Mouse (Mus musculus): ENCODE data around the gene 0610030E20Rik. TPM values are rescaled to one million over a fixed set of nuclear protein-coding genes. Genes with fewer than 3 reads are reported as not detected.
A peak's percentile ranks its signal among the peaks of the same experiment; 100 is the strongest.

The 0610030E20Rik gene
- polyA plus RNA-seq, 1 experiment from 2014 or later, result 22.5 TPM

- no peak overlapping the region for H3K4me3 ChIP-seq
- no peak overlapping the region for H3K9ac ChIP-seq (replicated peaks)
- H3K9me3 ChIP-seq, result no peaks in the 10 kb centered on the region
- no peak overlapping the region for H3K4me2 ChIP-seq (replicated peaks)
- H3K27ac ChIP-seq (replicated peaks), result no peak overlapping the region
- H3K27me3 ChIP-seq, result no peaks in the 10 kb centered on the region
- peaks cover 47% of the 10 kb centered on the region for H3K4me1 ChIP-seq
- no peak for ATAC-seq (replicated peaks)
- WGBS, result 71% methylated on average over 5 of the region's 5 CpGs
- H3K36me3 ChIP-seq, result peaks cover 27% of the 10 kb centered on the region
Measured at GRCm38 (mm10) chr6:72352636-72353405, 5.7 kb downstream of the 0610030E20Rik start.

GRCm38 (mm10) chr6:72354025-72354424 is 6.9 kb downstream of the 0610030E20Rik start:
- peaks cover 35% of the 10 kb centered on the region for H3K4me1 ChIP-seq
- peaks cover 22% of the 10 kb centered on the region for H3K36me3 ChIP-seq
- no peaks in the 10 kb centered on the region for H3K27me3 ChIP-seq
- H3K9me3 ChIP-seq, result no peaks in the 10 kb centered on the region
- 69% methylated on average over 1 of the region's 1 CpGs for WGBS
- no peak overlapping the region for H3K4me3 ChIP-seq
- no peak for ATAC-seq (replicated peaks)
- no peak overlapping the region for H3K4me2 ChIP-seq (replicated peaks)
- no peak overlapping the region for H3K9ac ChIP-seq (replicated peaks)
- no peak overlapping the region for H3K27ac ChIP-seq (replicated peaks)

- under 1% methylated on average over 71 of the region's 71 CpGs for WGBS
- peak; percentile 85 for ATAC-seq (replicated peaks)
- H3K4me1 ChIP-seq, result peaks cover 30% of the 10 kb centered on the region
- peaks cover 13% of the 10 kb centered on the region for H3K36me3 ChIP-seq
- H3K4me2 ChIP-seq (replicated peaks), result peak within 1 kb of the TSS; percentile 97
- no peaks in the 10 kb centered on the region for H3K27me3 ChIP-seq
- no peaks in the 10 kb centered on the region for H3K9me3 ChIP-seq
- peak within 1 kb of the TSS; percentile 76 for H3K9ac ChIP-seq (replicated peaks)
- H3K4me3 ChIP-seq, result peak within 1 kb of the TSS; percentile 66
- H3K27ac ChIP-seq (replicated peaks), result peak within 1 kb of the TSS; percentile 35
Measured at GRCm38 (mm10) chr6:72355066-72355911, 8.2 kb downstream of the 0610030E20Rik start, which contains the start of gene Tmem150a. Gene Tmem150a (plus strand): TSS chr6:72355447.

GRCm38 (mm10) chr6:72356001-72356532 is 8.9 kb downstream of the 0610030E20Rik start:
- no peak; the same call in 1 of the 2 replicates for ATAC-seq (replicated peaks)

GRCm38 (mm10) chr6:72357164-72358079 is 10.3 kb downstream of the 0610030E20Rik start:
- Histone ChIP-seq H3K9ac (replicated peaks) (no peak overlapping the region), H3K27ac (replicated peaks) (peak overlapping the region; percentile 45), H3K36me3 (peaks cover 7% of the 10 kb centered on the region; the same call in 1 of the 2 replicates), H3K4me1 (peaks cover 43% of the 10 kb centered on the region), H3K9me3 (no peaks in the 10 kb centered on the region), H3K4me2 (replicated peaks) (no peak overlapping the region), H3K4me3 (no peak overlapping the region), H3K27me3 (no peaks in the 10 kb centered on the region)
- ATAC-seq (replicated peaks), result no peak
- WGBS, result 75% methylated on average over 5 of the region's 5 CpGs

More at GRCm38 (mm10) chr6:72356001-72356532, 8.9 kb downstream of the 0610030E20Rik start:
- H3K4me2 ChIP-seq (replicated peaks), result peak overlapping the region; percentile 97
- H3K27me3 ChIP-seq, result no peaks in the 10 kb centered on the region
- peak overlapping the region; percentile 66 for H3K4me3 ChIP-seq
- H3K4me1 ChIP-seq, result peaks cover 37% of the 10 kb centered on the region
- peak overlapping the region; percentile 76 for H3K9ac ChIP-seq (replicated peaks)
- no peak overlapping the region for H3K27ac ChIP-seq (replicated peaks)
- WGBS, result 48% methylated on average over 6 of the region's 8 CpGs
- peaks cover 8% of the 10 kb centered on the region for H3K36me3 ChIP-seq
- no peaks in the 10 kb centered on the region for H3K9me3 ChIP-seq

- Histone ChIP-seq H3K36me3 (peaks cover 7% of the 10 kb centered on the region; the same call in 1 of the 2 replicates), H3K4me1 (peaks cover 50% of the 10 kb centered on the region), H3K27ac (replicated peaks) (no peak overlapping the region), H3K4me3 (no peak overlapping the region), H3K27me3 (no peaks in the 10 kb centered on the region), H3K9me3 (no peaks in the 10 kb centered on the region), H3K4me2 (replicated peaks) (no peak overlapping the region), H3K9ac (replicated peaks) (no peak overlapping the region)
- WGBS, result 96% methylated on average over 10 of the region's 10 CpGs
- ATAC-seq (replicated peaks), result no peak
Measured at GRCm38 (mm10) chr6:72358086-72358764, 11.1 kb downstream of the 0610030E20Rik start.

GRCm38 (mm10) chr6:72359343-72359742 is 12.2 kb downstream of the 0610030E20Rik start:
- Histone ChIP-seq H3K9ac (replicated peaks) (no peak overlapping the region), H3K4me1 (peaks cover 50% of the 10 kb centered on the region), H3K36me3 (peaks cover 7% of the 10 kb centered on the region; the same call in 1 of the 2 replicates), H3K4me2 (replicated peaks) (no peak overlapping the region), H3K27ac (replicated peaks) (no peak overlapping the region), H3K9me3 (no peaks in the 10 kb centered on the region), H3K4me3 (no peak overlapping the region), H3K27me3 (no peaks in the 10 kb centered on the region)
- 76% methylated on average over 2 of the region's 2 CpGs for WGBS
- ATAC-seq (replicated peaks), result no peak

GRCm38 (mm10) chr6:72359891-72360598 is 12.9 kb downstream of the 0610030E20Rik start:
- no peaks in the 10 kb centered on the region for H3K9me3 ChIP-seq
- H3K9ac ChIP-seq (replicated peaks), result no peak overlapping the region
- WGBS, result 80% methylated on average over 11 of the region's 11 CpGs
- no peak overlapping the region for H3K4me2 ChIP-seq (replicated peaks)
- no peaks in the 10 kb centered on the region for H3K27me3 ChIP-seq
- H3K36me3 ChIP-seq, result peaks cover 7% of the 10 kb centered on the region; the same call in 1 of the 2 replicates
- H3K4me3 ChIP-seq, result no peak overlapping the region
- H3K27ac ChIP-seq (replicated peaks), result no peak overlapping the region
- ATAC-seq (replicated peaks), result no peak
- peaks cover 44% of the 10 kb centered on the region for H3K4me1 ChIP-seq

GRCm38 (mm10) chr6:72360599-72360935 is 13.4 kb downstream of the 0610030E20Rik start:
- Histone ChIP-seq H3K4me3 (no peak overlapping the region), H3K27me3 (no peaks in the 10 kb centered on the region), H3K4me2 (replicated peaks) (no peak overlapping the region), H3K9ac (replicated peaks) (no peak overlapping the region), H3K9me3 (no peaks in the 10 kb centered on the region), H3K36me3 (peaks cover 7% of the 10 kb centered on the region; the same call in 1 of the 2 replicates), H3K27ac (replicated peaks) (no peak overlapping the region), H3K4me1 (peaks cover 42% of the 10 kb centered on the region)
- ATAC-seq (replicated peaks), result no peak
- 74% methylated on average over 7 of the region's 7 CpGs for WGBS

GRCm38 (mm10) chr6:72361121-72361551 is 14.0 kb downstream of the 0610030E20Rik start:
- Histone ChIP-seq H3K27me3 (no peaks in the 10 kb centered on the region), H3K27ac (replicated peaks) (no peak overlapping the region), H3K4me1 (peaks cover 37% of the 10 kb centered on the region), H3K4me2 (replicated peaks) (peak overlapping the region; percentile 68), H3K9ac (replicated peaks) (peak overlapping the region; percentile 68; the same call in 1 of the 2 replicates), H3K4me3 (peak overlapping the region; percentile 60), H3K9me3 (no peaks in the 10 kb centered on the region), H3K36me3 (peaks cover 7% of the 10 kb centered on the region; the same call in 1 of the 2 replicates)
- ATAC-seq (replicated peaks), result no peak
- 78% methylated on average over 5 of the region's 5 CpGs for WGBS

All from forebrain, embryonic 15.5 days (tissue).